Mouse (Mus musculus) stomach, postnatal 0 days (tissue): ENCODE data around the gene Amigo2.

Source experiments
- CTCF ChIP-seq: IDR thresholded peaks from 2 replicates; pipeline ENCODE4 v1.5.1; 2016; ENCODE audit warnings: antibody characterized with exemption, low read depth, mild to moderate bottlenecking, moderate library complexity
- EP300 ChIP-seq: optimal IDR thresholded peaks from 2 replicates; pipeline ENCODE3; 2016; ENCODE audit warnings: antibody characterized with exemption

DNA sequence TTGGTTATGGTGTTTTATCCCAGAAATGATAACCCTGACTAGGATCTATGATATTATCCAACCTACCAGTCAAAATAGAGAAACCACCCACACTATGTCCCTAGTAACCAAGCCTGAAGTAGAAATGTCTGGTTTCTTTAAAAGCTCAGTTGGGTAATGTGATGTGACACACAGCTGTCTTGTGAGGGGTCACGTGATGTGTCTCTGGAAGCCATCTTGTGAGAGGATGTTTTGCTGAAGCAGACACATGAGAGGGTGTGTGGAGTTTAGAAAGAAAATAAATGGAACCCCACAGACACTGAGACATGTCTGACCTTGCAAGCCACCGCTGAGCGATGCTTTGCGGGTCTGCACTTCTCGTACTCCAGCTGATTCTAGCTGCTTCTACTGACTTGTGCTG, 30.2 kb downstream of the Amigo2 start:
- TF ChIP-seq EP300 (no peak), CTCF (no peak)
